Mouse (Mus musculus): ENCODE data around the gene Vmn1r213. TPM values are rescaled to one million over a fixed set of nuclear protein-coding genes. Genes with fewer than 3 reads are reported as not detected.

Vmn1r213 gene
- total RNA-seq (2014; rRNA removed) (not detected in 2 replicates), polyA plus RNA-seq (2015; fragmentation: Nextera tagmentation; extraction: Ambion mirVana) (0.20 TPM in 1 of 2 replicates, not detected in the other)

DNA sequence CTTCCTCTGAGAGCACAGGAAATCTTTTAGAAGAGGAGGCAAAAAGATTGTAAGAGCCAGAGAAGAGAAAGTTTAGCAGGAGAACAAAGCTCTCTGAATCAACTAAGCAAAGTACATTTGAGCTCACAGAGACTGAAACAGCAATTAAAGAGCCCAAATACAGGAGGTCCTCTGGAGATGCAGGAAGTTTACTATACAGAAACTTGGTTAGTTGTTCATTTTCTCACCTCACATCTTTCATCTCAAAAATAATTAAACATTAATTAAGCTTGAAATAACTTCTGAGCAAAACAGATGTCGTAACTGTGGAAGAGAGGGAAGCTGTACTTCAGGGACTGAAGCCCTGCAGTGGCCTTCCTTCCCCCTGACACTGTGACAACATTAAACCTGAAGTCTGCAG, at the start of gene Vmn1r213:
TSS of gene Vmn1r213 (plus strand) at position 301 of the 400 bp plus-strand sequence.
- Histone ChIP-seq H3K4me3 (ENCODE audit: low read length) (no peak within 1 kb of the TSS), H3K36me3 (ENCODE audit: insufficient read depth, low read length) (no peaks in the 10 kb centered on the region), H3K27ac (no peak within 1 kb of the TSS), H3K4me1 (ENCODE audit: insufficient read depth, low read length) (no peaks in the 10 kb centered on the region), H3K9ac (replicated peaks; ENCODE audit: low read length) (no peak within 1 kb of the TSS), H3K27me3 (ENCODE audit: insufficient read depth, low read length) (no peaks in the 10 kb centered on the region), H3K9me3 (ENCODE audit: low read length) (no peaks in the 10 kb centered on the region), H3K4me2 (ENCODE audit: low read depth, low read length) (no peak within 1 kb of the TSS)
- no peak for ATAC-seq
- no peak for DNase-seq (ENCODE audit: low spot score)
- no peak for TF ChIP-seq CTCF (IDR thresholded peaks at IDR 0.05; ENCODE audit: low read depth)
- 86% methylated on average over 1 of the region's 1 CpGs for WGBS

- H3K36me3 ChIP-seq (ENCODE audit: insufficient read depth, low read length): no peaks in the 10 kb centered on the region
- no peak overlapping the region for H3K4me3 ChIP-seq (ENCODE audit: low read length)
- no peak for DNase-seq (ENCODE audit: low spot score)
- no peak overlapping the region for H3K27ac ChIP-seq
- no peak for ATAC-seq
- WGBS: 86% methylated on average over 11 of the region's 11 CpGs
- H3K9me3 ChIP-seq (ENCODE audit: low read length): no peaks in the 10 kb centered on the region
- H3K4me1 ChIP-seq (ENCODE audit: insufficient read depth, low read length): no peaks in the 10 kb centered on the region
- no peaks in the 10 kb centered on the region for H3K27me3 ChIP-seq (ENCODE audit: insufficient read depth, low read length)
- no peak overlapping the region for H3K4me2 ChIP-seq (ENCODE audit: low read depth, low read length)
- no peak overlapping the region for H3K9ac ChIP-seq (replicated peaks; ENCODE audit: low read length)
- no peak for TF ChIP-seq CTCF (IDR thresholded peaks at IDR 0.05; ENCODE audit: low read depth)
These were observed 17.1 kb upstream of the Vmn1r213 start for GRCm38 (mm10) chr13:22990214-22990891.

DNA sequence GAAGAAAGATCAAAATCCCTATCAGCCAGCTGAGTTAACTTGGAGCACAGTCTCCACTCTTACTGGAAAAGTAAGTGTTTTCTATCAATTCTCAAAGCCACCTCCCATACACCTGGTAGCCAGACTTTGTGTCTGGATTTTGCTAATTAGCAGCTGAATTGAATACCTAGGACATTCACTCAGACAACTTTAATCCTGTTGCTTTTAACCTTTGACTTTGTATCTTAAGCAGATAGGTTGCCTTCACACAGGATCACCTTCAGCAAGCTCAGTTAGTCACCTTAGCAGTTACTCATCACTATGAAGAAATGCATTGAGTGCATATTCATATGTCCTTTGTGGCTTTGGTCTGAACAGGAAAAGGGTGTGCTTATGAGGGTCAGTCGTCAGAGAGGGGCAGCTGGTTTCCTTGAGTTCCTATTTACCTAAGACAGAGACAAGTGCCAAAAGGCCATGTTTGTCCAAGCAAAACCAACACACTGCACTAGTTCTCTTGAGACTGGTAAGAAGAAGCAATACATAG, 15.2 kb upstream of the Vmn1r213 start:
- no peaks in the 10 kb centered on the region; the same call in 1 of the 2 replicates for H3K9me3 ChIP-seq (ENCODE audit: low read length)
- ATAC-seq (no peak), DNase-seq (ENCODE audit: low spot score) (no peak)
- TF ChIP-seq CTCF (IDR thresholded peaks at IDR 0.05; ENCODE audit: low read depth): no peak
- no peak overlapping the region for H3K4me3 ChIP-seq (ENCODE audit: low read length)
- no peak overlapping the region for H3K4me2 ChIP-seq (ENCODE audit: low read depth, low read length)
- 44% methylated on average over 1 of the region's 1 CpGs for WGBS
- H3K4me1 ChIP-seq (ENCODE audit: insufficient read depth, low read length): no peaks in the 10 kb centered on the region
- no peaks in the 10 kb centered on the region for H3K27me3 ChIP-seq (ENCODE audit: insufficient read depth, low read length)
- no peak overlapping the region for H3K9ac ChIP-seq (replicated peaks; ENCODE audit: low read length)
- H3K36me3 ChIP-seq (ENCODE audit: insufficient read depth, low read length): no peaks in the 10 kb centered on the region
- H3K27ac ChIP-seq: no peak overlapping the region

DNA sequence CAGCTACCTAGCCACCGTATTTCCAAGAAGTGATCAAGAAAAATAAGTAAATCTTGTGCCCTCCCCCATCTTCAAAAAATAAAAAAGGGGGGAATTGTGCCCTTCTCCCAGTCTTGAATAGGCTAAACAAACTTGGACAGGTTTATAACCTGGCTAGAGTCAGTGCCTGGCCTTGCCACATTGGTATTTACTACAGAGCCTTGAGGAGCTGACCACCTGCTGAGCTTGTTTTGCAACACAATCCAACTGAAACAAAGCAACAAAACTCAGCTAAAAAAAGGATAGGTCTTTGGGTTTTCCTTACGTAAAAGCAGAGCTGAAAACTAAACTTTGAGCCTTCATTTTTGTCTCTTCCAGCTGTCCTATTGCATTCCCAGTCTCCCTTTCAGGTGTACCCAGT, 14.7 kb upstream of the Vmn1r213 start:
- 54% methylated on average over 2 of the region's 2 CpGs for WGBS
- no peak for TF ChIP-seq CTCF (IDR thresholded peaks at IDR 0.05; ENCODE audit: low read depth)

GRCm38 (mm10) chr13:23018158-23018557, 10.7 kb downstream of the Vmn1r213 start:
- no peak for ATAC-seq
- DNase-seq (ENCODE audit: low spot score): peak; percentile 1
- Histone ChIP-seq H3K4me1 (ENCODE audit: insufficient read depth, low read length) (no peaks in the 10 kb centered on the region), H3K4me3 (ENCODE audit: low read length) (no peak overlapping the region), H3K36me3 (ENCODE audit: insufficient read depth, low read length) (no peaks in the 10 kb centered on the region), H3K27ac (no peak overlapping the region), H3K9me3 (ENCODE audit: low read length) (no peaks in the 10 kb centered on the region), H3K4me2 (ENCODE audit: low read depth, low read length) (no peak overlapping the region), H3K27me3 (ENCODE audit: insufficient read depth, low read length) (no peaks in the 10 kb centered on the region), H3K9ac (replicated peaks; ENCODE audit: low read length) (no peak overlapping the region)
- no peak for TF ChIP-seq CTCF (IDR thresholded peaks at IDR 0.05; ENCODE audit: low read depth)

More for the DNA sequence above, 14.7 kb upstream of the Vmn1r213 start:
- Histone ChIP-seq H3K27ac (no peak overlapping the region), H3K36me3 (ENCODE audit: insufficient read depth, low read length) (no peaks in the 10 kb centered on the region), H3K4me1 (ENCODE audit: insufficient read depth, low read length) (no peaks in the 10 kb centered on the region), H3K4me2 (ENCODE audit: low read depth, low read length) (no peak overlapping the region), H3K27me3 (ENCODE audit: insufficient read depth, low read length) (no peaks in the 10 kb centered on the region), H3K9ac (replicated peaks; ENCODE audit: low read length) (no peak overlapping the region), H3K9me3 (ENCODE audit: low read length) (no peaks in the 10 kb centered on the region; the same call in 1 of the 2 replicates), H3K4me3 (ENCODE audit: low read length) (no peak overlapping the region)
- no peak for ATAC-seq
- DNase-seq (ENCODE audit: low spot score): no peak

- H3K4me1 ChIP-seq (ENCODE audit: insufficient read depth, low read length): no peaks in the 10 kb centered on the region
- H3K27me3 ChIP-seq (ENCODE audit: insufficient read depth, low read length): no peaks in the 10 kb centered on the region
- no peak overlapping the region for H3K4me3 ChIP-seq (ENCODE audit: low read length)
- H3K9me3 ChIP-seq (ENCODE audit: low read length): no peaks in the 10 kb centered on the region
- H3K9ac ChIP-seq (replicated peaks; ENCODE audit: low read length): no peak overlapping the region
- TF ChIP-seq CTCF (IDR thresholded peaks at IDR 0.05; ENCODE audit: low read depth): no peak
- no peak overlapping the region for H3K4me2 ChIP-seq (ENCODE audit: low read depth, low read length)
- H3K27ac ChIP-seq: no peak overlapping the region
- H3K36me3 ChIP-seq (ENCODE audit: insufficient read depth, low read length): no peaks in the 10 kb centered on the region
- ATAC-seq (no peak), DNase-seq (ENCODE audit: low spot score) (no peak)
These were observed 17.4 kb downstream of the Vmn1r213 start for GRCm38 (mm10) chr13:23024812-23025211.

- DNase-seq (ENCODE audit: low spot score): no peak
- Histone ChIP-seq H3K9ac (replicated peaks; ENCODE audit: low read length) (no peak within 1 kb of the TSS), H3K4me2 (ENCODE audit: low read depth, low read length) (no peak within 1 kb of the TSS), H3K4me3 (ENCODE audit: low read length) (no peak within 1 kb of the TSS), H3K27ac (no peak within 1 kb of the TSS), H3K27me3 (ENCODE audit: insufficient read depth, low read length) (no peaks in the 10 kb centered on the region), H3K4me1 (ENCODE audit: insufficient read depth, low read length) (no peaks in the 10 kb centered on the region), H3K9me3 (ENCODE audit: low read length) (no peaks in the 10 kb centered on the region), H3K36me3 (ENCODE audit: insufficient read depth, low read length) (no peaks in the 10 kb centered on the region)
- no peak for ATAC-seq
- 87% methylated on average over 3 of the region's 3 CpGs for WGBS
- TF ChIP-seq CTCF (IDR thresholded peaks at IDR 0.05; ENCODE audit: low read depth): no peak
These were observed 22.7 kb downstream of the Vmn1r213 start, which contains the start of gene Vmn1r214 for GRCm38 (mm10) chr13:23030118-23030517. Gene Vmn1r214, plus strand, starts transcription at chr13:23030418.

Data from hindbrain, postnatal 0 days (tissue).